Mouse (Mus musculus) kidney, postnatal 25 days (tissue): ENCODE results near the gene Pifo.
"Not testable (repeated sequence)": the region's sequence is repeated elsewhere in the genome, so short reads cannot be mapped to it uniquely, and the experiment has no call there.

Source experiments
- DNase-seq, 2 experiments: peaks; one replicate each; pipeline ENCODE4 v3.0.0; 2021; ENCODE audit warnings: mixed read lengths in 2 of 2

Gene Pifo

DNA sequence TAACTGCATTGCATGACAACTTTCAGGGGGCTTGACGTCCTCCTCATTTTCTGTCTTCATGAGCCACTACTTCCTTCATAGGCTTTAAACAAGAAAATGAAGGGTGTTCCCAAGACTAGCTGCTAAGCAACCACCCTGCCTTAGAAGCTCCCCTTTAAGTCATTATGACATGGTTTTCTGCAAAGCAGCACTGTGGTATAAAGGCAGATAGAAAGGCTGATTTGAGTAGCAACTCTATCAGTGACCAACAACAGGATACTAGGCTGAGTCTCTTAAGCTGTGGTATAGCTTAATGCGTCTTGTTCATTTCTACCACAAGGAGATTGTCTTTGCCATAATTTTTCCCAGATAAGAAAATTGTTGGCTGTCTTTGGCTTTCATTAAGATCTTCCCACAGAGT lies at the start of gene Pifo:
Gene Pifo, minus strand, starts transcription at position 101 of the 400 bp plus-strand sequence.
- DNase-seq = no peak

DNA sequence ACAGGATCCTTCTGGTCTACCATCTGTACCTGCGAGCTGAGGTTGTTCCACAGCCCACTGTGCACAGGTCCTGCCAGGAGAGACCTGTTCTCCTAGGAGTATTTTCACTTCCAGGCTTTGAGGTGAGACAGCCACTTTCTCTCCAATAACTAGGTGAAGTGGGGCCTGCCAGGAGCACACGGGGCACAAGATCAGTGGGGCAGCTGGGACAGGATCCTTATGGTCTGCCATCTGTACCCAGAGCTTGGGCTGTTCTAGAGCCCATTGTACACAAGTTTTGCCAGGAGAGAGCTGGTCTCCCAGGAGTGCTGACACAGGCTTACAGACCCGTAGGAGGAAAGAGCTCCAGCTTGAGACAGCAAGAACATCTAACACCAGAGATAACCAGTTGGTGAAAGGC lies 43.5 kb upstream of the Pifo start:
- DNase-seq = no peak

DNA sequence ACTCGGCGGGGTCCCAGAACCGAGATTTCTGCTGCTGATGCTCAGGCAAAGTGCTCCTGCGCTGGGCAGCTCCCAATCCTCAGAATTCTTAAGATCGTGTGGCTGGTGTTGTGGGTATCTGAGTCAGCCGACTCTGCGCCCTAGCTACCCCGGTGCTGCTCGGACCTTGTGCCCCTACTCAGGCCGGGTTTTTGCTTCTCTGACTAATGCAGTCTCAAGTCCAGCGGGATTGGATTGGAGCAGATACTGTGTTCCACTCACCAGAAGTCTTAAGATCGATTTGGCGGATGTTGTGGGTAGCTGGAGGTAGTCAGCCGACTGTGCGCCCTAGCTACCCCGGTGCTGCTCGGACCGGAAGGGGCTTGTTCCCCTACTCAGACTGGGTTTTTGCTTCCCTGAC lies 37.5 kb upstream of the Pifo start:
- no peak for DNase-seq

DNA sequence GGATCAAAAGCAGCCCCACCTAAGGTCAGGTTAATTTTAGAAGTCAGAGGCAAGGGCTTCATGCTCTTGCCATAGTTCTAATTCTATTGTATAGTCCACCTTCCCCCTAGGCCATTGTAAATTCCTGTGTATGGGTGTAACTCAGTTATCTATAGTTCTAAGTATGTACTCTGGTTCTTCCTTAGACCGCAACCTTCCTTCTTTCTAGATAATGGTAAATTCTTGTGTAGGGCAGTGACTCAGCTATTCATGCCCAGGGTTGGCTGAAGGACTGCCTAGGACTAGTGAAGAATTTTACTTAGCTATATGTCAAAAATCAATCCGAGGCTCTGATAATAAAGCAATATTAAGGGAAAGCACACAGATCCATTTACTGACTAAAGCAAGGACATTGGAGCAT lies 25.9 kb upstream of the Pifo start:
- no peak for DNase-seq

DNA sequence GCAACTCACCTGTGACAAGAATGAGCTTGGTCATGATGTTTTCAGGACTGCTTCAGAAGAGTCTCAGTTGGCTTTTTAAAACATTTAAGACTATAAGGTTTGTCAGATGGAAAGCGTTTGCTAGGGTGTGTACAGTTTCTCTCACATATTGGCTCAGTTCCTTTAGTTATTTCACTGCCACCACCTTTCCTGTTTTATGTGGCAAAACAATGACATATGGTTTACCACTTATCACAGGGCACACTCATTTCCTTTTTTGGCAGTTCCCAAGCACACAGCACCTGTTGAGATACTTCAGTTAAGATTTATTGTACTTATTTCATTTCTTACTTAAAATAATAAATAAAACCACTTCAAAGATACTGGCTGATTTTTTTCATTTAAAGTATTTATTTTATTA lies 18.3 kb upstream of the Pifo start, which contains the start of gene Chil5:
Gene Chil5, minus strand, starts transcription at position 34 of the 400 bp plus-strand sequence.
- DNase-seq = no peak

DNA sequence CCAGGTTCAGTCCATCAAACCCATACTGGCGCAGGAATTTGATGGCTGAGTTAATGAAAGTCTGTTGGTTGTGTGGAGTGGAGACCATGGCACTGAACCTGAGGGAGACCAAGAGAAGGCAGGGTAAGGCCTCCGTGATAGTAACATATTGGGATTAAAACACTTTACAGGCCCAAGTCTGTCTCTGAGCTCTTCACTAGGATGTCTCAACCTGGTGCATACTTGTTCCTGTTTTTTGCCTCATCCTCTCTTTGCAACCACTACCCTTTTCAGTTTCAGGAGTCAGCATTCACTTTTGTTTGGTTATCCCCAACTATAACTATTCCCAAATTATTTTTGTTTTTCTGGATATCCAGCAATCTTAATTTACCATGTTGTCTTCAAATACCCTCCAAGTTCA lies 9.7 kb upstream of the Pifo start:
- DNase-seq = no peak

DNA sequence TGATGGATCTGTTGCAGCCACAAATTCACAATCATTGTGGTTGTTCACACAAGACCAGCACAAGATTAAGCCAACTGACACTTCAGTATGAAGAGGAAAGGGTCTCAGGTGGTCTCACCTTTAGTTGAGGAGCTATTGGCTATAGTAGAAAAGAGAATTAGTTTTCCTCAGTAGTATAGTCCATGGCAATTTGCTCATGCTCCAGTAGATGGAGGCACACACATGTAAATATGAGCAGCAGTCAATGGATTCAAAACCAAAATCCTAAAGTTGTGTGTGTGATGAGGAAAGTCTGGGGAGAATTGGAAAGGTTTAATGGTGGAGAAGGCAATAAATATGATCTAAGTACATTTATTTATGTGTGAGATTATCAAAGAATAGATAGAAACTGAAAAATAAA lies 7.4 kb upstream of the Pifo start:
- no peak for DNase-seq

DNA sequence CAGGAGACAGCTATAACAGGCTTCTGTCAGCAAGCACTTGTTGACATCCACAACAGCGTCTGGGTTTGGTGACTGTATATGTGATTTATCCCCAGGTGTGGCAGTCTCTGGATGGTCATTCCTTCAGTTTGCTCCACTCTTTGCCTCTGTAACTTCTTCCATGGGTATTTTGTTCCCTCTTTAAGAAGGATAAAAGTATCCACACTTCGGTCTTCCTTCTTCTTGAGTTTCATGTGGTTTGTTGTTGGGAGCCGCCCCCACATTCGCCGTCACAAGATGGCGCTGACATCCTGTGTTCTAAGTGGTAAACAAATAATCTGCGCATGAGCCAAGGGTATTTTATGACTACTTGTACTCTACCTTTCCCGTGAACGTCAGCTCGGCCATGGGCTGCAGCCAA lies 11.1 kb downstream of the Pifo start:
- DNase-seq = not testable (repeated sequence)

DNA sequence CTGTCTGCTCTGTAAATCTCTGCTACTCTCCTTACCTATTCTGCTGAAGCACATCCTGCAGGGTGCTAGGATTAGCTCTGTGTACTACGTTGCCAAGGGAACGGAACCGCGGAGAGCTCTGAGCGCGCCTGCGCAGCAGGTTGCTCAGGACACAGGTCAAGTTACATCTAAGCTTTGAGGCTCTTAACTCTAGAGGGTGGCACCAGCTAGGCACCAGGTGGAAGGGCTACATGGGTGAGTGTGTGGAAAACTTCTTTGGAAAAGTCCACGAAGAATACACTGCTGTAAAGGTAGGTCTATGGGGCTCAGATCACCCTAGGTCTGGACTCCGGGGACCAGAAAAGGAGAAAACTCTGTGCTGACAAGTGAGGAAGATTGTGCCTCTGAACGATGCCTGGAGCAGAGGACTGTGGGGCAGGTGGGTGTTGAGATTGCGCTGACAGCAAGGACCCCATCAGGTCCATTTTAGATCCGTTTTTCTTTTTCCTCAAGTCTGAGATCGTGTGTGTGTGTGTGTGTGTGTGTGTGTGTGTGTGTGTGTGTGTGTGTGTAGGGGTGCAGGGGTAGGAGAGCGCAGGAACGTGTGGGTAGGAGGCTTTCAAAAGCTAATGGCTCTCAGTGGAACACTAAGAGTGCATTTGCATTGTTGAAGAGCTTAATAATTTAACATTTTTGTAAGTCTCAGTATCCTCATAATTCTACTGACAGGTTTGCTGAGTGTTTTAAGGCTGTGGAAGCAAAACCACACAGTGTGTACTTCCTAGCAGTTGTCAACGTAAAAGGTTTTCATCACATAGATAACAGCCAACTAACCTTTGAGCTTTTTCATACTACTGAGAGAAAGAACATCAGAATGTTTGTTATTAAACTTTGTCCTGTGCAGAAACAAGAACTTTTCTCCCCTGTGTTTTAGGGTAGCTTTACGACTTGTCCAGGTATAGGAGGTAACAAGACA lies 12.8 kb downstream of the Pifo start:
- DNase-seq = peak; percentile 34 to 66

DNA sequence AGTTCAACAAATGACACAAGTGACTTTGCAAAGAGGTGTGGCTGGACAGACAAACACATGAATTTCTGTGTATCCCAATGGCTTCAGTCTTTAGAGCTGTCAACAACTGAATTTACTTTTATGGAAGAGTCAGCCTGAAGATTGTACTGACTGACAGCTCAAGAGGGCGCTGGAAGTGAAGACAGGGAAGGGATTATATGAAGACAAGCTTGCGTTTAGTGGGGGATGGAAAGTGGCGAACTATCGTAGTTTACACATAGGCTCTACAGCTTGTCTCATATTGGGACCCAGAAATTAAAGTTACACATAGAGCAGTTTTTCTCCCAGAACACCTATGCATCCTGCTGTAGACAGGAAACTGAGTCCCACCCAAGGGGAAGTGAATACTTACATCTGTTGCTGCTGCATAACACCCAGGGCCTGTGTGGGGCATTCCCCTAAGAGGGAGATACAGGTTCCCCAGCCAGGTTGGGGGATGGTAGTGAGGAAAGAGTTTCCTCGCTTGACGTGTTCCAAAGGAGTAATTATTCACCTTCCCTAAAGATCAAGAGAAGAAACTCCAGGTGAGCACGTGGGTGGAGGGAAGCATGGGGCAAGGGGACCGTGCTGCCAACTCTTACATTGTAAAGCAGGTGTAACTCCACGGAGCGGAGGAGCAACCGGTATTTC lies 13.6 kb downstream of the Pifo start:
- no peak for DNase-seq

DNA sequence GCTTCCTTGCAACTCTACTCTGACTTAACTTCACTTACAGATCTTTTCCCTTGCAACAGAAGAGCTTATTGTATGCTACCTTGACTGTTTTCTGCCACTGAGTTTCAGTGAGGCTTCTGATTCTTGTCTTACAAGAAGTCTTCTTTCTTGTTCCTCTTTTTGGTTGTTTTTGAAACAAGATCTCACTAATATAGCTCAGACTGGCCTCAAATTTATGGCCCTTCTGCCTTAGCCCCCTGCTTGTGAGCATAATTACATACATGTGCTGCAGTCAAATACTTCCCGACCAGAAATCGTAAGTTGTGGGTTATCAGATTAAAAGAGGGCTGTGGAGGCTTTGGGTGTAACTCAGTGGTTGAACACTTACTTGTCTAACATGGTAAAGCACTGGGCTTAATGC lies 19.7 kb downstream of the Pifo start:
- no peak for DNase-seq

DNA sequence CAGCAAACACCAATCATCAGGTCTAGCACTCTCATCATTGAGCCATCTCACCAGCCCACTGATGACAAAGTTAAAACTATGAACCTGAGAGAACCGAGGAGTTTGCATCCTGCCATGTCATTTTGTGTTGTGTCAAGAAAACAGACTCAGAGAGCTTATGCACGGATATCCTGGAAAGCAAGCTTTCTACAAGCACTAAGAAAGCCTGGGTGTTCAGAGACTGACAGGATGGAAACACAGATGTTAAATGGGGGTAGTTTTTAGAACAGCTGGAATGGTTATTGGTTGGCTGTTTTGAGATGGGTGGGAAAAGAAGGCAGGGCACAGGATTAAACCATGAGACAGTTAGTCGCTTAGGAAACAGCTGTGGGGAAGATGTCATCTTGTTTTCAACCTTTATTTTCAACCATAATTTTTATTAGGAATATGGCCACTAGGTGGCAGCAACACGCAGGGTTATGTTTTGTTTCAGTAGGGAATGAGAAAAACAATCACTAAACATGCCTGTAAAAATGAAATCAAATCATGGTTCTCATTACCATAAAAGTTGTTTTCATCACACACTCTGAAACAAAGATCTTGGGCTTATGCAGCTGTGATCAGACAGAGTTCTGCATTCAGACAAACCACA lies 22.7 kb downstream of the Pifo start:
- peak in 1 of 2 experiments; percentile 70 for DNase-seq

DNA sequence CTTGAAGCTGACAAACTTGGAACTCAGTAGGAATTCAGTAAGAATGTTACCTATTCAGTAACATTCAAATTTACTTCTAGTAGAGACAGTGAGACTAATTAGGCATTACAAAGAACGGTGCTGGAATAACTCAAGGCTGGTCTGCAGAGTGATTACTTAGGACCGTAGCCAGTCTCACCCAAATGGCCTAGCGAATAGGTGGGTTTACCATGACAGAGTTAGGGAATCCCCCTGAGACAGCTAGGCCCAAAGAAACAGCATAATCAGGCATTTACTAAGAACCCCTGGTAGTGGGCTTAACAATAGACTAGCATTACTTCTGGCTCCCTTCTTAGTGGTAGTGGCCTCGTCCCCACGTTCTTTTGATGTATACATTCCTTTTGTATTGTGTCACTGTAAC lies 24.8 kb downstream of the Pifo start:
- DNase-seq = not testable (repeated sequence)

DNA sequence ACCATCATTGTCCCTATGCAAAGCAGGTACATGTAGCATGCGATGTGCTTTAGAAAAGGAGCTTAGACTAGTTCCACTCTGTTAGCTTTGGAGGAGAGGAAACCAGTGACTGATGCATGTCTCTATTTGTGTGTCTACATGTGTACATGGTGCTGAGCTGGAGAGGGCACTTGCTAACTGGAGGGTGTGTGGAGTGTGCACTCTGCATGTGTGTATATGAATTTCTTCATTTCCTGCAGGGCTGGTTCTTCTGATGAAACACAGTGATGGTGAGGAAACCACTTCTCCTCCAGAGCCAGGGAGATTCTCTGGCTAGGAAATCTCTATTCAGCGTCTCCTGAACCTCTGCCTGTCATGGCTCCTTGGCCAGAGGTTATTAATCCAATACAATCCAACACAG lies 40.3 kb downstream of the Pifo start:
- DNase-seq = no peak

DNA sequence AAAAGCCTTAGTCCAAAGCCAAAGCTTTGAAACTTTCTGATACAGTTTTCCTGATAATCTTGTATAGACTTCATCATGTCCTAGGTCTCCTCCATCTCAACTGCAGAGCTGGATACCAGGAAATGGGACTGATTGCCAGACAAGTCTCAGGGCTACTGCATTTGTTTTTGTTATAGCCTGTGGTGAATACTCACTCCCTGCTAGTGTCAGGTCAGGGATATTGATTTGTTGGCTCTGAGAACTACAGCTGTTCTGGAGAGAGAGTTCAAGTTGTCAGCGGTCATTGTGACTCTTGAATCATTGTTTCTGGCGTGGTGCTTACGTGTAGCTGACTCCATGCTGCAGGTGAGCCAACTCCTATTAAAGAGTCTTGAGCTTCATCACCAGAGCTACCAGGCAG lies 41.0 kb downstream of the Pifo start, which contains the start of gene Ovgp1:
Gene Ovgp1, plus strand, starts transcription at position 301 of the 400 bp plus-strand sequence.
- no peak for DNase-seq

DNA sequence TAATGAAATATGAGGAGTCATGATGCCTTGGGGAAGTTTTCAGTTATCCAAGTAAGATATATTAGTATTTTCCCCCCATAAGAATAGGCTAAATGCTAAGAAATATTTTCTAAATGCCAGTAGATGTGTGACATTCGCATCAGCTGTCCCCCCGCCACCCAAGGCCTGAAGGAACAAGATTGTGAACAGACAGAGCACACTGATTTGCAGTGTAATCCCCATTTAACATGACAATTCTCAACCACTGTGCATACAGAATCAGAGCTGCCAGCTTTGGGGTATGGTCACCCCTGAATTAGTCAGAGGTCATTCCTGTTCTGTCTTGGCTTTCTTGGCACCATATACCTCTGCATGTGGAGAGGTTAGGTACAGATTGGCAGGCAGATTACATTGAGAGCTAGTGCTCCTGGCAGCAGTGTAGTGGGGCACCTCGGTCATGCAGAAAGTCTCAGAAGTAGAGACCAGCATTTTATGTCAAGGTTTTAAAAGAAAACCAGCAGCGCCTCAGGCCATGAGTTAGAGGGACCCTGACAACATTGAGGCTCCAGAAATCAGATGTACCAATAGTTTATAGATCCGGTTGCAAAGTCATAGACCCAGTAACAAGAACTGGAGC lies 42.5 kb downstream of the Pifo start:
- no peak for DNase-seq

DNA sequence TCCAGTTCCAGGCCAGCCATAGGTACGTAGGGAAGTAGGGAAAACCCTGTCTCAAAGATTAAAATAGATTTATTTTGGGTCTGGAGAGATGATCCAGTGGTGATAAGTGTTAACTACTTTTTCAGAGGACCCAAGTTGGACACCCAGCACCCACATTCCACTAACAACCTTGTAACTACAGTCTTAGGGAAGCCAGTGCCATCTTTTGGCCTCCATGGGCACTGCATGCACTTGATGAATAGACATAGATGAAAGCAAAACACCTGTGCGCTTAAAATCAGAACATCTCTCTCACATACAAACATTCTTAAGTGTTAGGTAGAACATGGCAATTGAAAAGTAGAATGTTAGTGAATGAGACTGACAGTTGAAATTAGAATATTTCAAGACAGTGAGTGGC lies 53.7 kb downstream of the Pifo start:
- DNase-seq = peak; percentile 10 to 31

DNA sequence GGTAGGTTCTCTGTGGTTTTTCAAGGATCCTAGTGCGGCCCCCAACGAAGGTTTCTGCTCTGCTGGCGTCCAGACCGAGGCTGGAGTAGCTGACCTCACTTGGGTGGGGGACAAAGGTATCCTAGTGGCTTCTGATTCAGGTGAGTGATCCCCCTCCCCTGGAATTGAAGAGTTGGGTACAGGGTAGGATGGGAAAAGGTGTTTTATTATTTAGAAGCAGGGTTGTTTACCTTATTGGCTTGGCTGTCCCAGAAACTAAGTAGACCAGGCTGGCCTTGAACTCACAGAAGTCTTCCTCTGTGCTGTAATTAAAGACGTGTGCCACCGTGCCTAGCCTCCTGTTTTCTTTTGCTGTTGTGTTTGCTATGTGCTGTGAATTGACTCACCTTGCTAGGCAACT lies 54.4 kb downstream of the Pifo start, which contains the start of gene Atp5f1:
Gene Atp5f1, minus strand, starts transcription at position 101 of the 400 bp plus-strand sequence.
- no peak for DNase-seq

DNA sequence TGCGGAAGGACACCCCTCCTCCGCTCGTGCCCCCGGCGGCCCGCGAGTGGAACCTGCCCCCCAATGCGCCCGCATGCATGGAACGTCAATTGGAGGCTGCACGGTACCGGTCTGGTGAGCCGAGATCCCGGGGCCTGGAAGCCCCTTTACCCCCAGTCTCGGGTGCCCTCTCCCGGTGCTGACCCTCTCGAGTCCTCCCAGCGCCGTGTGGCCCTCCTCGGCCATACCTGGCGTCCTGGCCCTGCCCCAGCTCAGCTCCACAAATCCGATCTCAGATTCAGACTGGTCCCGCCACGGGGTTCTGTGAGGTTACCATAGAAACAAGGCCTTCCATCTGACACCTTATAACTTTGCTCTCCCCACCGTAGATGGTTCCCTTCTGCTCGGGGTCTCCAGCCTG lies 54.9 kb downstream of the Pifo start:
- no peak for DNase-seq

DNA sequence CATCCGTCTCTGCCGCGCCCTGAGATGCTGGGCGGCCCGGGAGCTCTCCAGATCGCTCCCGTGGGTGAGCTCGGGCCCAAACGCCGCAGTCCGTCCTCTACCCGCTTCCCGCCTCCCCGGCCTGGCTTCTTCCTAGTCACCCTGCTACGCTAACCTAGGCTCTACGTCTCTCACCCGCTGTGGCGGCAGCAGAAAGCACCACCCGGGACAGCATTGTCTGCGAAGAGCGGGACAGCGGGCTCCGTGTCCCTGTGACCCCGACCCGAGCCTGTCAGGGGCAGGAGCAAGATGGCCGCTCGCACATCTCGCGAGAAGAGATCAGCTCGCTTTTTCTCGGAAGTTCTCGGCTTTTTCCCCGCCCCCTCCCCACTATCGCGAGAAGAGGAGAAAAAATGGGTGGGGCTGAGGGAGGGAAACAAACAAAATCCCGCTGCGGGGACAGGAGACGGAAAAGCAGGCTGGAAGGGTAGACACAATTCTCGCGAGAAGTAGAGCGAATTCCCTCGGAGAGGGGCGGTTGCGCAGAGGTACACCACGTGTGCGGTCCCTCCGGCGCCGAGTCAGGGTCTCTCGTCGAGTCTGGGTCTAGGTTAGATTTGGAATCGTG lies 55.4 kb downstream of the Pifo start, which contains the start of gene Wdr77:
Gene Wdr77, plus strand, starts transcription at position 396 of the 607 bp plus-strand sequence.
- peak; percentile 97 to 98 for DNase-seq

DNA sequence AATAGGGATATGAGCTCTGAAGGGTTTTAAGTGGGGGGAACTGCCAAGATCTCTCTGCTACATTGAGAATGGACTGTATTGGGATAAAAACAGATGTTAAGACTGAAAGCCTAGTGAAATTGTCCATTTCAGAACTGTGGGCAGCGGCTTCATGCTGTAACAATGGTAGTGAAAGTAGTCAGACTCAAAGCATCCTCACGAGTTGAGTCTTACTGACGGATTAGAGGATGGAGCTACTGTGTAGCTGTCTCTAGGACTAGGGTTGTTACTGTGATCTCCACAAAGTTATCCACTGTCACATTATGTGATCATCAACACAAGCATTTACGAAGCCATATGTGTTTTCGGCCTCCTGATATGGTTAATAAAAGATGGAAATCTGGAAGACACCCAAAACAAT lies 56.2 kb downstream of the Pifo start:
- DNase-seq = no peak

DNA sequence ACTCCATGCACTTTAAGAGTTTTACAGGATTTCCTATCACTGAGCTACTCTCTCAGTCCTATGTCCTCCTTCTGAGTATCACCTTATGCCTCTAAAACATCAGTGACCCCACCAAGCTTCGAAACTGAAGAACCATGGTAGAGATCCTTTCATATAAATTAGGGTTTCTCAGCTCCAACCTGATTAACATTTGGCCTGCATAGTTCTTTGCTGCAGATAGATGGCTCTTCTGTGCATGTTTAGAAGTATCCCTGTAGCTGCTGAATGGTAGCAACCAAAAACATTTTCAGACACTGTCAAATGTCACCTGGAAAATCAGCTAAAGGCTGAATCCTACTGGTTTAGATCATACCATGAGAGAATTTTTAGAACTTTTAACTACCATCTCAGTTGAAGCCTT lies 57.2 kb downstream of the Pifo start:
- no peak for DNase-seq
